Comparison of ENCODE assay signal across 20 mouse cellular contexts in genomic region chr11:76797236-76797635, GRCm38 (mm10).
"Had no signal": no experiment of that assay in that cellular context is flagged by ENCODE, and none has a peak within 500 bp of the region (broad histone marks: within the 10 kb centered on the region; RNA-seq: fewer than 3 reads in every experiment).

No protein-coding gene starts in this region.

- H3K27ac ChIP-seq: layer of hippocampus, adult 2 months; limb, embryonic 10.5 days; limb, embryonic 13.5 days; liver, embryonic 12.5 days; liver, embryonic 15.5 days; lung, embryonic 15.5 days; midbrain, embryonic 10.5 days; midbrain, embryonic 13.5 days; neural tube, embryonic 13.5 days; stomach, embryonic 15.5 days had no signal

- H3K27me3 ChIP-seq: limb, embryonic 13.5 days; liver, embryonic 12.5 days; liver, embryonic 15.5 days; lung, embryonic 15.5 days; megakaryocyte, embryonic 14.5 days; midbrain, embryonic 13.5 days; neural tube, embryonic 13.5 days; stomach, embryonic 15.5 days had no signal

- H3K4me2 ChIP-seq: limb, embryonic 13.5 days; liver, embryonic 12.5 days; liver, embryonic 15.5 days; lung, embryonic 15.5 days; midbrain, embryonic 13.5 days; neural tube, embryonic 13.5 days; stomach, embryonic 15.5 days had no signal

- H3K9me3 ChIP-seq: limb, embryonic 10.5 days; limb, embryonic 13.5 days; liver, embryonic 12.5 days; liver, embryonic 15.5 days; lung, embryonic 15.5 days; megakaryocyte, embryonic 14.5 days; midbrain, embryonic 10.5 days; midbrain, embryonic 13.5 days; neural tube, embryonic 13.5 days; stomach, embryonic 15.5 days had no signal

- H3K4me1 ChIP-seq: limb, embryonic 10.5 days; limb, embryonic 13.5 days; liver, embryonic 12.5 days; liver, embryonic 15.5 days; lung, embryonic 15.5 days; megakaryocyte, embryonic 14.5 days; midbrain, embryonic 10.5 days; midbrain, embryonic 13.5 days; neural tube, embryonic 13.5 days; stomach, embryonic 15.5 days had no signal

- H3K9ac ChIP-seq: limb, embryonic 13.5 days; liver, embryonic 12.5 days; liver, embryonic 15.5 days; lung, embryonic 15.5 days; midbrain, embryonic 13.5 days; neural tube, embryonic 13.5 days; stomach, embryonic 15.5 days had no signal

- H3K4me3 ChIP-seq: layer of hippocampus, adult 2 months; limb, embryonic 10.5 days; limb, embryonic 13.5 days; liver, embryonic 12.5 days; liver, embryonic 15.5 days; lung, embryonic 15.5 days; megakaryocyte, embryonic 14.5 days; midbrain, embryonic 10.5 days; midbrain, embryonic 13.5 days; myocyte; neural tube, embryonic 13.5 days; stomach, embryonic 15.5 days had no signal

- ATAC-seq: intestine, postnatal 0 days; liver, embryonic 12.5 days; midbrain, embryonic 13.5 days; midbrain, embryonic 16.5 days had no signal

- DNase-seq: layer of hippocampus, adult 9-11 months; liver; lung, adult 18-20 months; lung, postnatal 10 days; lung, postnatal 36 days; thymus, postnatal 25 days had no signal
